In the genomic region with DNA sequence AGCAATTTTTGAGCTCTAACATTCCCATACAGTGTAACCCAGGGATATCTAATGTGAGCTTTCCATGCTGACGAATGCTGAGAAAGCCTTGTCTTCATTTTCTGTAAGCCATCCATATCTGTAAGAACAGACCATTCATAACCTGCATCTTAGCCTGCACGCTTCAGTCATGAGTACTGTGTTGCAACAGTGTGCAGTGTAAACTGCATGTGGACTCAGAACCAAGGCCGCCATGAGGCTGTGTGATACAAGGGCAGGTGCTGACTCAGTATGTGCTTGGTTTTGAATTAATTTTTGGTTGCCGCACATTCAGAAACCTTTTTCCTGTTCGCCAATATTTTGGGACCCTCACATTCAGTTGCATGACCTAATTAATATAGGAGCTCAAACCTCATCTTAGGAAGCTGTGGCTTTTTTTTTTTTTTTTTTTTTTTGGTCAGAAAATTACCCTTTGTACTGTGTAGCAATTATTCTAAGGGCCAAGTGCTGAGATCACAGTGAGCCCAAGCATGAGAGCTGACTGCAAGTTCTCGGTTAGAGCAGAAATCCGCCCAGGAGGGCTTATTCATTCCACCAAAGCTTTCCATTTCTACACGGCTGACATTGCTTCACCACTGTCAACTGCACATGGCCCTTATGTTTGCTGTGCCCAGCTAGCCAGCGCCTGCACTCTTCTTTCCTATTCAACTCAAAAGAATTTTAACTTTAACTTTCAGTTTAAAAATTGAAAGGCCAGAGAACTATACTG, we compare ENCODE assay signal across 37 mouse cellular contexts. TPM values are rescaled to one million over a fixed set of nuclear protein-coding genes. Genes with fewer than 3 reads are reported as not detected.
DNase-seq lines count a peak whose midpoint lies in the region; ATAC-seq lines count a peak whose summit lies in the region.
"Had no signal": no experiment of that assay in that cellular context is flagged by ENCODE, and none has a peak within 500 bp of the region (broad histone marks: within the 10 kb centered on the region; RNA-seq: fewer than 3 reads in every experiment).

No protein-coding gene starts in this region.

- 88% methylated on average over 9 of the region's 9 CpGs for WGBS in intestine, embryonic 15.5 days
- 69% methylated on average over 9 of the region's 9 CpGs for WGBS in liver, embryonic 16.5 days (ENCODE audit: insufficient replicate concordance)

- peak; percentile 71; the same call in 1 of the 2 replicates for ATAC-seq in intestine, embryonic 15.5 days
- peak; percentile 84 for ATAC-seq in liver, embryonic 16.5 days (ENCODE audit: low read depth)
- ATAC-seq: forebrain, embryonic 14.5 days; lung, postnatal 0 days; midbrain, embryonic 13.5 days; Patski had no signal

- H3K4me1 ChIP-seq in intestine, embryonic 15.5 days (replicated peaks): no peaks in the 10 kb centered on the region
- no peaks in the 10 kb centered on the region; the same call in 1 of the 2 replicates for H3K4me1 ChIP-seq in liver, embryonic 16.5 days (ENCODE audit: control insufficient read depth, low read depth, low read length)
- H3K4me1 ChIP-seq: embryonic facial prominence, embryonic 12.5 days; heart, embryonic 12.5 days; hindbrain, embryonic 13.5 days; limb, embryonic 12.5 days; midbrain, embryonic 13.5 days; neural tube, embryonic 13.5 days had no signal

- no peaks in the 10 kb centered on the region for H3K36me3 ChIP-seq in intestine, embryonic 15.5 days
- H3K36me3 ChIP-seq in liver, embryonic 16.5 days (ENCODE audit: control insufficient read depth, insufficient read depth): no peaks in the 10 kb centered on the region
- H3K36me3 ChIP-seq: hindbrain, embryonic 13.5 days had no signal

- H3K27ac ChIP-seq in intestine, embryonic 15.5 days: no peak overlapping the region
- H3K27ac ChIP-seq in liver, embryonic 16.5 days (ENCODE audit: low read length): no peak overlapping the region; the same call in 1 of the 2 replicates
- H3K27ac ChIP-seq: embryonic facial prominence, embryonic 12.5 days; gastrocnemius, adult 2 months; hindbrain, embryonic 13.5 days; layer of hippocampus, adult 2 months; left cerebral cortex, adult 2 months; limb, embryonic 12.5 days; midbrain, embryonic 13.5 days; neural tube, embryonic 13.5 days; stomach, postnatal 0 days had no signal

- no peak overlapping the region for H3K9ac ChIP-seq in intestine, embryonic 15.5 days
- no peak overlapping the region for H3K9ac ChIP-seq in liver, embryonic 16.5 days (ENCODE audit: low read depth, low read length)
- H3K9ac ChIP-seq: embryonic facial prominence, embryonic 12.5 days; heart, embryonic 12.5 days; hindbrain, embryonic 13.5 days; limb, embryonic 12.5 days; midbrain, embryonic 13.5 days; neural tube, embryonic 13.5 days had no signal

- H3K4me3 ChIP-seq in intestine, embryonic 15.5 days (replicated peaks): no peak overlapping the region
- no peak overlapping the region for H3K4me3 ChIP-seq in liver, embryonic 16.5 days (ENCODE audit: low read depth, low read length)
- H3K4me3 ChIP-seq: embryonic facial prominence, embryonic 12.5 days; gastrocnemius, adult 2 months; heart, embryonic 12.5 days; hindbrain, embryonic 13.5 days; layer of hippocampus, adult 2 months; left cerebral cortex, adult 2 months; limb, embryonic 12.5 days; megakaryocyte, embryonic 14.5 days; midbrain, embryonic 13.5 days; neural tube, embryonic 13.5 days had no signal

- no peaks in the 10 kb centered on the region for H3K9me3 ChIP-seq in intestine, embryonic 15.5 days
- H3K9me3 ChIP-seq in liver, embryonic 16.5 days (replicated peaks; ENCODE audit: control insufficient read depth, low read length): no peaks in the 10 kb centered on the region
- H3K9me3 ChIP-seq: embryonic facial prominence, embryonic 12.5 days; heart, embryonic 12.5 days; hindbrain, embryonic 13.5 days; limb, embryonic 12.5 days; megakaryocyte, embryonic 14.5 days; midbrain, embryonic 13.5 days; neural tube, embryonic 13.5 days had no signal

- H3K4me2 ChIP-seq in intestine, embryonic 15.5 days (replicated peaks): no peak overlapping the region
- H3K4me2 ChIP-seq in liver, embryonic 16.5 days (ENCODE audit: low read depth, low read length): no peak overlapping the region
- H3K4me2 ChIP-seq: embryonic facial prominence, embryonic 12.5 days; heart, embryonic 12.5 days; hindbrain, embryonic 13.5 days; limb, embryonic 12.5 days; midbrain, embryonic 13.5 days; neural tube, embryonic 13.5 days had no signal

- no peaks in the 10 kb centered on the region for H3K27me3 ChIP-seq in intestine, embryonic 15.5 days (replicated peaks)
- H3K27me3 ChIP-seq in liver, embryonic 16.5 days (ENCODE audit: control insufficient read depth, insufficient read depth, low read depth, low read length): no peaks in the 10 kb centered on the region
- H3K27me3 ChIP-seq: embryonic facial prominence, embryonic 12.5 days; heart, embryonic 12.5 days; hindbrain, embryonic 13.5 days; limb, embryonic 12.5 days; megakaryocyte, embryonic 14.5 days; midbrain, embryonic 13.5 days; neural tube, embryonic 13.5 days; Patski had no signal

- peak; percentile 19 to 36 for DNase-seq in adrenal gland, postnatal 36 days
- no peak for DNase-seq in adrenal gland, adult 8-10 months
- DNase-seq in kidney, adult 9 months: peak; percentile 44
- no peak for DNase-seq in kidney, postnatal 4 days
- DNase-seq in thymus, postnatal 14 days: no peak
- DNase-seq: embryo, embryonic 11 days; gastrocnemius, adult 2 months; gastrocnemius, postnatal 36 days; heart, adult 18-20 months; heart, postnatal 4 days; kidney, postnatal 14 days; lung, adult 18-20 months; lung, postnatal 4 days; right cerebral cortex, postnatal 4 days; thymus, adult 18-20 months; thymus, postnatal 36 days had no signal

RNA-seq across cellular contexts. Expression of a gene that starts 2.5 kb away (rescaled TPM):
- total RNA-seq in adrenal gland, postnatal 36 days (2021): not detected
- total RNA-seq in adrenal gland, adult 8-10 months (2022): not detected
- polyA plus RNA-seq in intestine, embryonic 15.5 days (2015; fragmentation: Nextera tagmentation; extraction: Ambion mirVana): not detected in 2 replicates
- polyA plus RNA-seq in liver, embryonic 16.5 days (2015; fragmentation: Nextera tagmentation; extraction: Ambion mirVana): not detected in 2 replicates
- total RNA-seq: gastrocnemius, adult 2 months; gastrocnemius, postnatal 36 days; heart, adult 18-20 months; heart, postnatal 4 days; layer of hippocampus, adult 2 months; layer of hippocampus, postnatal 14 days; left cerebral cortex, adult 2 months; left cerebral cortex, postnatal 25 days; MEL had no signal
- polyA plus RNA-seq: embryonic facial prominence, embryonic 12.5 days; forebrain, embryonic 14.5 days; frontal cortex, adult 2 months; heart, embryonic 12.5 days; heart, postnatal 0 days; hindbrain, embryonic 13.5 days; limb, embryonic 12.5 days; lung, postnatal 0 days; midbrain, embryonic 13.5 days; neural tube, embryonic 13.5 days; Patski; spleen, adult 2 months; stomach, postnatal 0 days had no signal

RNA-seq across cellular contexts. Expression of a gene that starts 20.9 kb away (rescaled TPM):
- 10 to 100 TPM; 23.3 to 27.3 TPM for total RNA-seq in adrenal gland, postnatal 36 days (2021)
- total RNA-seq in adrenal gland, adult 8-10 months (2022): 10 to 100 TPM; 25.0 to 27.4 (median 26.1) TPM
- polyA plus RNA-seq in intestine, embryonic 15.5 days (2015; fragmentation: Nextera tagmentation; extraction: Ambion mirVana): 17.1 and 19.4 TPM in 2 replicates
- polyA plus RNA-seq in liver, embryonic 16.5 days (2015; fragmentation: Nextera tagmentation; extraction: Ambion mirVana): 4.7 and 5.0 TPM in 2 replicates

RNA-seq across cellular contexts. Expression of a gene that starts 27.7 kb away (rescaled TPM):
- total RNA-seq in adrenal gland, postnatal 36 days (2021): under 1 TPM; 0.13 to 0.26 TPM
- total RNA-seq in adrenal gland, adult 8-10 months (2022): not detected
- 0.63 and 1.6 TPM in 2 replicates for polyA plus RNA-seq in intestine, embryonic 15.5 days (2015; fragmentation: Nextera tagmentation; extraction: Ambion mirVana)
- 0.14 TPM in 1 of 2 replicates, not detected in the other for polyA plus RNA-seq in liver, embryonic 16.5 days (2015; fragmentation: Nextera tagmentation; extraction: Ambion mirVana)
- total RNA-seq: gastrocnemius, adult 2 months; layer of hippocampus, adult 2 months; layer of hippocampus, postnatal 14 days; left cerebral cortex, adult 2 months; left cerebral cortex, postnatal 25 days had no signal
- polyA plus RNA-seq: forebrain, embryonic 14.5 days; heart, embryonic 12.5 days; heart, postnatal 0 days; hindbrain, embryonic 13.5 days; lung, postnatal 0 days; midbrain, embryonic 13.5 days; neural tube, embryonic 13.5 days; Patski; spleen, adult 2 months had no signal

RNA-seq across cellular contexts. Expression of a gene that starts 56.3 kb away (rescaled TPM):
- 10 to 100 TPM; 52.0 to 63.4 TPM for total RNA-seq in adrenal gland, postnatal 36 days (2021)
- 10 to 100 TPM; 49.7 to 56.1 (median 52.5) TPM for total RNA-seq in adrenal gland, adult 8-10 months (2022)
- polyA plus RNA-seq in intestine, embryonic 15.5 days (2015; fragmentation: Nextera tagmentation; extraction: Ambion mirVana): 15.7 and 16.1 TPM in 2 replicates
- 4.1 and 4.3 TPM in 2 replicates for polyA plus RNA-seq in liver, embryonic 16.5 days (2015; fragmentation: Nextera tagmentation; extraction: Ambion mirVana)

Comparison
In these comparisons a context has a peak if more than half of its experiments do, and no peak if none do; other contexts are left out.
1. DNase-seq: peak in adrenal gland, postnatal 36 days (2 of 2) and kidney, adult 9 months (single experiment); none in adrenal gland, adult 8-10 months (single experiment), kidney, postnatal 4 days (0 of 2) and thymus, postnatal 14 days (single experiment).